Mouse (Mus musculus): ENCODE measurements at regions not wholly inside any gene's neighbourhood (a gene's known extent, or its start where the extent isn't known, plus 50 kb on each side); places are given as distances from the start of the nearest gene placed in this dataset.

DNA sequence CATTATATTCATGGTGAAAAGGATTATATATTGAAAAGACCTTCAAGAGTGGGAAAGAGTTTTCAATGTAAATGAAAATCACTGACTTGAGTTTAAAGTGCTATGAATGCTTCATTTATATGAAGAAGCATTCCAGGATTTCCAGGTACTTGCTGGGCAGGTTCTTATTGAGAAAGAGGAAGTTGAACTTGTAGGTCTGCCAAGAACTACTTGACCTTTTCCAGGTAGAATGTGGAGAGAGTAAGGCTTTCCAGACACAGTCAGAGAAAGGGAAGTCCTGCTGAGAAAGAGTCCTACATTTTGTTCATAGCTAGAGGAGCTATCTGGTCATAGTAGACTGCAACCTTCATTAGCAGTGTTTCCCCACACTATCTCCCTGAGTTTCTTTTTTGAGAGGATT, 426.8 kb upstream of the Gm5150 start:
- Histone ChIP-seq H3K36me3 (ENCODE audit: control insufficient read depth, insufficient read depth, low read length) (no peaks in the 10 kb centered on the region), H3K4me1 (ENCODE audit: control insufficient read depth, insufficient read depth, low read length) (no peaks in the 10 kb centered on the region), H3K4me3 (ENCODE audit: insufficient read depth, low read depth, low read length) (no peak overlapping the region), H3K27me3 (replicated peaks; ENCODE audit: control insufficient read depth, insufficient read depth, low read length) (no peaks in the 10 kb centered on the region), H3K27ac (ENCODE audit: insufficient read depth, low read depth, low read length) (no peak overlapping the region)
- TF ChIP-seq CTCF (conservative IDR thresholded peaks at IDR 0.05; ENCODE audit: insufficient read depth, insufficient read length, low read depth, low read length): no peak
- no peak for TF ChIP-seq POLR2A (IDR thresholded peaks at IDR 0.05; ENCODE audit: low read depth, low read length)
- DNase-seq: no peak

DNA sequence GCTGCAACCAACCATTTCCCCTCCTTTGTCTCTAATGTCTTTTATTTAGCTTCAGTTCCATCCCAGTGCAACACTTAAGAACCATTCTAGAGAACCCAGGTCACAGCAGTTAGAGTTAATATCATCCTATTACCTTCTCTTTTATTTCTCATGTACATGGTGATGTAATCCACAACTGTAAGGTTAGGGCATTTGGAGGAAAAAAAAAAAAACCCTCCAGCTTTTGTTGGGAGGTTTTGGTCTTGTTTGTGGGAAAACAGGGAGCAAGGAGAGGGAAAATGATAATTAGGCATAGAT, 425.5 kb upstream of the Gm5150 start:
- H3K27ac ChIP-seq (ENCODE audit: insufficient read depth, low read depth, low read length): no peak overlapping the region
- no peak for TF ChIP-seq CTCF (conservative IDR thresholded peaks at IDR 0.05; ENCODE audit: insufficient read depth, insufficient read length, low read depth, low read length)
- no peak for TF ChIP-seq POLR2A (IDR thresholded peaks at IDR 0.05; ENCODE audit: low read depth, low read length)
- H3K36me3 ChIP-seq (ENCODE audit: control insufficient read depth, insufficient read depth, low read length): no peaks in the 10 kb centered on the region
- H3K27me3 ChIP-seq (replicated peaks; ENCODE audit: control insufficient read depth, insufficient read depth, low read length): no peaks in the 10 kb centered on the region
- no peaks in the 10 kb centered on the region for H3K4me1 ChIP-seq (ENCODE audit: control insufficient read depth, insufficient read depth, low read length)
- H3K4me3 ChIP-seq (ENCODE audit: insufficient read depth, low read depth, low read length): no peak overlapping the region
- DNase-seq: no peak

DNA sequence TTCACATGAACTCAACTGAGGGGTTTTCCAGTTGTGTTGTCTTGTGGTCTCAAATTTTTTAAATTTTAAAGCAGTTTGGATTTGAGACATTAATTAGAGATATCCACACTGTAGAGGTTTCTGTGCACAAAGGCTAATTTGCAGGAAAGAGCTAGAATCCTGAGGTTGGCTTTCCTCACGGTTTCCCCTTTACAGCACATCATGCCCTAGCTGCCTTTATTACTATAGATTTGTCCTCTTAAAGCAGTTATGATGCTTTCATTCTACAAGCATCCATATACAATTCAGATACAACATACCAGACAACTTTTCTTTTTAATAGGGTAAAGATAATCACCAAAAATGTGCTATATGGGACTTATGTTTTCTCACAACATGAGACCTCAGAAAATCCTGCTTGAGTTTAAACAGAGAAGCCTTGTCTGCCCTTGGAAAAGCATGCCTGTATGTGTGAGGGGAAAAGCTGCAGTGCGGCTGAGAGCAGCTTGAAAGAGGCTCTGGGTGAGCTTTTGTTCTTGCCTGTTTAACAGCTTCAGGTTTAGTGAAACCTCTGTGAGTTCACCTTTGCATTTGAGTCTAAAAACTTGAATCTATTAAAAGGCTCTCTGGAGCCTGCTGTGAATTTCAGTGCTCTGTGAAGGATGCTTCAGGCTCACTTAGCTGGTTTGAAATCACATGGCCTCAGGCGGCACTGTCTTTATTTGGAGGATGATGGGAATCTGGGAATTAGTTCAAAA, 425.0 kb upstream of the Gm5150 start:
- Histone ChIP-seq H3K27ac (ENCODE audit: insufficient read depth, low read depth, low read length) (no peak overlapping the region), H3K4me1 (ENCODE audit: control insufficient read depth, insufficient read depth, low read length) (no peaks in the 10 kb centered on the region), H3K36me3 (ENCODE audit: control insufficient read depth, insufficient read depth, low read length) (no peaks in the 10 kb centered on the region), H3K27me3 (replicated peaks; ENCODE audit: control insufficient read depth, insufficient read depth, low read length) (no peaks in the 10 kb centered on the region), H3K4me3 (ENCODE audit: insufficient read depth, low read depth, low read length) (no peak overlapping the region)
- TF ChIP-seq CTCF (conservative IDR thresholded peaks at IDR 0.05; ENCODE audit: insufficient read depth, insufficient read length, low read depth, low read length) (no peak), POLR2A (IDR thresholded peaks at IDR 0.05; ENCODE audit: low read depth, low read length) (no peak)
- no peak for DNase-seq
- WGBS: 67% methylated on average over 3 of the region's 3 CpGs
